Mouse (Mus musculus) forebrain, embryonic 11.5 days (tissue): Measurements from ENCODE around the gene Ighmbp2. TPM values are rescaled to one million over a fixed set of nuclear protein-coding genes. Genes with fewer than 3 reads are reported as not detected.

Source experiments
- ATAC-seq: fragments of 200-750 bp; cut with Nextera tagmentation; replicated peaks from 2 replicates; pipeline ENCODE4 v1.8.0; 2017; ENCODE audit warnings: moderate TSS enrichment; ENCODE audit not compliant: low FRiP score
- DNase-seq: peaks from one replicate; pipeline ENCODE4 v3.0.0-alpha.2; 2017; ENCODE audit warnings: low spot score
- H3K27ac ChIP-seq: fragments of 300-500 bp; sonication (generic); 2 replicates; pipeline ENCODE4 v1.5.1; 2014; ENCODE audit warnings: low read depth, low read length
- H3K27me3 ChIP-seq: fragments of 300-500 bp; sonication (generic); 2 replicates; pipeline ENCODE4 v1.6.1; 2014; ENCODE audit warnings: mild to moderate bottlenecking, low read length, mixed read lengths; ENCODE audit not compliant: control insufficient read depth, insufficient read depth
- H3K36me3 ChIP-seq: fragments of 300-500 bp; sonication (generic); 2 replicates; pipeline ENCODE4 v1.6.1; 2014; ENCODE audit warnings: mild to moderate bottlenecking, low read length, moderate library complexity, mixed read lengths; ENCODE audit not compliant: control insufficient read depth, insufficient read depth
- H3K4me1 ChIP-seq: fragments of 300-500 bp; sonication (generic); replicated peaks from 2 replicates; pipeline ENCODE4 v1.6.1; 2014; ENCODE audit warnings: low read length, mixed read lengths; ENCODE audit not compliant: control insufficient read depth, insufficient read depth
- H3K4me2 ChIP-seq: fragments of 300-500 bp; sonication (generic); 2 replicates; pipeline ENCODE4 v1.6.1; 2014; ENCODE audit warnings: low read depth, mild to moderate bottlenecking, low read length, moderate library complexity, mixed read lengths; ENCODE audit not compliant: severe bottlenecking
- H3K4me3 ChIP-seq: fragments of 300-500 bp; sonication (generic); 2 replicates; pipeline ENCODE4 v1.5.1; 2014; ENCODE audit warnings: low read depth, low read length
- H3K9ac ChIP-seq: fragments of 300-500 bp; sonication (generic); 2 replicates; pipeline ENCODE4 v1.6.1; 2014; ENCODE audit warnings: low read length
- H3K9me3 ChIP-seq: fragments of 300-500 bp; sonication (generic); 2 replicates; pipeline ENCODE4 v1.6.1; 2016; ENCODE audit warnings: low read length, mixed read lengths; ENCODE audit not compliant: control insufficient read depth
- WGBS: fragments of 180-500 bp; shearing (Covaris S2); extraction: QIAGEN DNeasy Blood & Tissue Kit; methylation state at CpG from one replicate; pipeline ENCODE4 v1.1.7; 2014; 5-methylcytosine and 5-hydroxymethylcytosine counted together
- polyA plus RNA-seq: library from polyadenylated mRNA; unstranded; fragments of >200 nt; fragmentation: Nextera tagmentation; extraction: Ambion mirVana; gene quantifications from 2 replicates; pipeline ENCODE4 v1.2.1, GENCODE M21; 2014

The Ighmbp2 gene
- polyA plus RNA-seq, 1 experiment from 2014 or later = 10.1 TPM

GRCm38 (mm10) chr19:3297034-3297433 lies 14.2 kb upstream of the Ighmbp2 start:
- Histone ChIP-seq H3K4me1 (no peaks in the 10 kb centered on the region), H3K9ac (no peak overlapping the region), H3K4me3 (no peak overlapping the region), H3K9me3 (no peaks in the 10 kb centered on the region), H3K27ac (no peak overlapping the region), H3K36me3 (no peaks in the 10 kb centered on the region), H3K27me3 (no peaks in the 10 kb centered on the region), H3K4me2 (no peak overlapping the region)
- ATAC-seq (no peak), DNase-seq (no peak)

- H3K4me2 ChIP-seq = no peak overlapping the region
- H3K9ac ChIP-seq = no peak overlapping the region
- H3K4me1 ChIP-seq = no peaks in the 10 kb centered on the region
- WGBS = 88% methylated on average over 6 of the region's 6 CpGs
- no peaks in the 10 kb centered on the region for H3K9me3 ChIP-seq
- DNase-seq = no peak
- no peaks in the 10 kb centered on the region; the same call in 1 of the 2 replicates for H3K36me3 ChIP-seq
- H3K4me3 ChIP-seq = no peak overlapping the region
- no peak for ATAC-seq
- no peaks in the 10 kb centered on the region for H3K27me3 ChIP-seq
- no peak overlapping the region for H3K27ac ChIP-seq
Measured at GRCm38 (mm10) chr19:3295245-3295644, 12.4 kb upstream of the Ighmbp2 start.

DNA sequence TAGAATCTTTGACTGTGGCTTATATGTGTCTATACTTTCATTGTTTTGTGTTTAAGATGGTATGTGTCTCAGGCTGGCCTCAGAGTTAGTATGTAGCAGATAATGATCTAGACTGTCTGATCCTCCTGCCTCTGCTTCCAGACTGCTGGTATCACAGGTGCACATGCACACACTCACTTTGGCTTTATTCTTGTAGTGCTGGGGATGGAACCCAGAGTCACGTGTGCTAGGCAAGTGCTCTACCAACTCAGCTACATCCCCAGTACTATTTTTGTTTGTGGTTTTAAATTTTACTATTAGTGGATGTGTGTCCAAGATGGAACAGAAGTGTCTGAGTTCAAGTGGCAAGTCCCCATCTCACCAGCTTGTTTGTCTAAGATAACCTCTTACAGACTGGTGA lies 10.2 kb upstream of the Ighmbp2 start:
- H3K36me3 ChIP-seq = no peaks in the 10 kb centered on the region; the same call in 1 of the 2 replicates

GRCm38 (mm10) chr19:3292028-3292427 lies 9.2 kb upstream of the Ighmbp2 start:
- peak; percentile 72 for DNase-seq
- Histone ChIP-seq H3K9ac (no peak overlapping the region), H3K9me3 (no peaks in the 10 kb centered on the region), H3K27me3 (no peaks in the 10 kb centered on the region), H3K4me1 (no peaks in the 10 kb centered on the region), H3K27ac (no peak overlapping the region), H3K4me3 (no peak overlapping the region), H3K36me3 (no peaks in the 10 kb centered on the region; the same call in 1 of the 2 replicates), H3K4me2 (no peak overlapping the region)
- WGBS = 72% methylated on average over 2 of the region's 2 CpGs
- ATAC-seq = peak; percentile 79

More for the DNA sequence above, 10.2 kb upstream of the Ighmbp2 start:
- H3K9ac ChIP-seq = no peak overlapping the region
- WGBS = 92% methylated on average over 1 of the region's 1 CpGs
- no peak overlapping the region for H3K4me3 ChIP-seq
- H3K4me1 ChIP-seq = no peaks in the 10 kb centered on the region
- DNase-seq = no peak
- H3K4me2 ChIP-seq = no peak overlapping the region
- no peak overlapping the region for H3K27ac ChIP-seq
- no peaks in the 10 kb centered on the region for H3K9me3 ChIP-seq
- H3K27me3 ChIP-seq = no peaks in the 10 kb centered on the region
- no peak for ATAC-seq

- no peaks in the 10 kb centered on the region for H3K27me3 ChIP-seq
- H3K4me1 ChIP-seq = no peaks in the 10 kb centered on the region
- ATAC-seq (no peak), DNase-seq (no peak)
- no peaks in the 10 kb centered on the region for H3K9me3 ChIP-seq
- no peak overlapping the region for H3K4me3 ChIP-seq
- H3K9ac ChIP-seq = no peak overlapping the region
- no peak overlapping the region for H3K27ac ChIP-seq
- no peaks in the 10 kb centered on the region; the same call in 1 of the 2 replicates for H3K36me3 ChIP-seq
- H3K4me2 ChIP-seq = no peak overlapping the region
- 97% methylated on average over 1 of the region's 1 CpGs for WGBS
Measured at GRCm38 (mm10) chr19:3289006-3289405, 6.2 kb upstream of the Ighmbp2 start.

GRCm38 (mm10) chr19:3281886-3282285 lies 931 bp downstream of the Ighmbp2 start:
- WGBS = 81% methylated on average over 4 of the region's 4 CpGs
- Histone ChIP-seq H3K4me1 (peaks cover 10% of the 10 kb centered on the region), H3K9me3 (no peaks in the 10 kb centered on the region), H3K27ac (no peak overlapping the region), H3K9ac (peak overlapping the region; percentile 81), H3K27me3 (no peaks in the 10 kb centered on the region), H3K36me3 (no peaks in the 10 kb centered on the region; the same call in 1 of the 2 replicates), H3K4me3 (peak overlapping the region; percentile 74), H3K4me2 (peak overlapping the region; percentile 73)
- ATAC-seq (no peak), DNase-seq (no peak)

- ATAC-seq = no peak
- Histone ChIP-seq H3K4me1 (no peaks in the 10 kb centered on the region), H3K4me3 (no peak overlapping the region), H3K27ac (no peak overlapping the region), H3K27me3 (no peaks in the 10 kb centered on the region), H3K9me3 (no peaks in the 10 kb centered on the region), H3K4me2 (no peak overlapping the region), H3K9ac (no peak overlapping the region), H3K36me3 (peaks cover 3% of the 10 kb centered on the region; the same call in 1 of the 2 replicates)
- WGBS = 91% methylated on average over 3 of the region's 3 CpGs
- peak; percentile 21 for DNase-seq
Measured at GRCm38 (mm10) chr19:3275744-3276365, 7.0 kb downstream of the Ighmbp2 start.

DNA sequence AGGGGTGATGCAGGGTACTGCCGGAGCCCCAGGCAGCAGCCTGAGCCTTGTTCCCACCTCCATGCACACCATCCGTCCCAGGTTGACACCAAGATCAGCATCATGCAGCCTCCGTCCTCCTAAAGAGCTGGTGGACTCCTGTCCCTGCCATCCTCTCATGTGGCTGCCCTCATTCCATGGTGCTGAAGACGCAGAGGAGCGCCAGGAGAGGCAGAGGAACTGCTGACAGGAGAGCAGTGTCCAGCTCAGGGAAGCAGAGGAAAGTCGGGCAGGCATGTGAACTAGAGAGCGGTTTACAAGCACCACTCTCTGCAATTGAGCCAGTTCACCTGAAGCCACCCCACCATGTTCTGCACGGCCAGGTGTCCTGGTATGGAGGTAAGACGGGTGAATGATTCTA lies 9.5 kb downstream of the Ighmbp2 start:
- no peak overlapping the region for H3K4me2 ChIP-seq
- WGBS = 94% methylated on average over 9 of the region's 9 CpGs
- H3K27me3 ChIP-seq = no peaks in the 10 kb centered on the region
- ATAC-seq (no peak), DNase-seq (peak; percentile 46)
- no peaks in the 10 kb centered on the region for H3K9me3 ChIP-seq
- H3K36me3 ChIP-seq = peaks cover 3% of the 10 kb centered on the region; the same call in 1 of the 2 replicates
- no peaks in the 10 kb centered on the region for H3K4me1 ChIP-seq
- H3K9ac ChIP-seq = no peak overlapping the region
- no peak overlapping the region for H3K4me3 ChIP-seq
- H3K27ac ChIP-seq = no peak overlapping the region

- no peak overlapping the region for H3K4me2 ChIP-seq
- H3K27me3 ChIP-seq = no peaks in the 10 kb centered on the region
- no peak overlapping the region for H3K4me3 ChIP-seq
- no peaks in the 10 kb centered on the region for H3K4me1 ChIP-seq
- H3K9ac ChIP-seq = no peak overlapping the region
- whole genome bisulfite sequencing = 90% methylated on average over 6 of the region's 6 CpGs
- no peak for ATAC-seq
- no peaks in the 10 kb centered on the region for H3K9me3 ChIP-seq
- no peak overlapping the region for H3K27ac ChIP-seq
- peaks cover 3% of the 10 kb centered on the region; the same call in 1 of the 2 replicates for H3K36me3 ChIP-seq
- peak; percentile 44 for DNase-seq
Measured at GRCm38 (mm10) chr19:3271366-3271765, 11.5 kb downstream of the Ighmbp2 start.
